Mouse (Mus musculus) myocyte (in vitro differentiated cells): ENCODE data around the gene Cfap206. TPM values are rescaled to one million over a fixed set of nuclear protein-coding genes. Genes with fewer than 3 reads are reported as not detected.
A peak's percentile ranks its signal among the peaks of the same experiment; 100 is the strongest.

Source experiments
- H3K27me3 ChIP-seq: one replicate; pipeline ENCODE4 v1.6.1; 2011; ENCODE audit not compliant: control insufficient read depth, insufficient read depth, insufficient read length
- H3K36me3 ChIP-seq: one replicate; pipeline ENCODE4 v1.6.1; 2011; ENCODE audit not compliant: control insufficient read depth, insufficient read depth
- H3K4me2 ChIP-seq: one replicate; pipeline ENCODE4 v1.6.1; 2011; ENCODE audit warnings: low read depth, control low read depth
- H3K4me3 ChIP-seq: one replicate; pipeline ENCODE4 v1.5.1; 2011; ENCODE audit warnings: mild to moderate bottlenecking, control low read depth, moderate library complexity
- H3K79me2 ChIP-seq: one replicate; pipeline ENCODE4 v1.6.1; 2011; ENCODE audit not compliant: control insufficient read depth, insufficient read depth
- H3ac ChIP-seq: one replicate; pipeline ENCODE4 v1.6.1; 2011; ENCODE audit not compliant: control insufficient read depth, insufficient read length
- CEBPB ChIP-seq: IDR thresholded peaks from 2 replicates; pipeline ENCODE4 v1.6.1; 2011; ENCODE audit warnings: mild to moderate bottlenecking, moderate library complexity; ENCODE audit not compliant: poor library complexity, insufficient read depth, severe bottlenecking
- E2F4 ChIP-seq: IDR thresholded peaks from one replicate; pipeline ENCODE4 v1.6.1; 2011; ENCODE audit warnings: mild to moderate bottlenecking, control low read depth, moderate library complexity; ENCODE audit not compliant: insufficient read depth
- MAX ChIP-seq: IDR thresholded peaks from one replicate; pipeline ENCODE4 v1.6.1; 2011; ENCODE audit warnings: low read depth, mild to moderate bottlenecking, control low read depth
- MYOD1 ChIP-seq, 3 experiments: IDR thresholded peaks; one replicate each; pipeline ENCODE4 v1.6.1; 2011; ENCODE audit warnings: control low read depth in 2 of 3, low read depth in 2 of 3, mild to moderate bottlenecking in 2 of 3, moderate library complexity in 1 of 3; ENCODE audit not compliant: insufficient read length in 2 of 3, control insufficient read depth in 1 of 3
- MYOG ChIP-seq, 3 experiments: IDR thresholded peaks; one replicate each; pipeline ENCODE4 v1.6.1; 2011; ENCODE audit warnings: control low read depth in 2 of 3, low read depth in 2 of 3, mild to moderate bottlenecking in 2 of 3; ENCODE audit not compliant: insufficient read length in 2 of 3, control insufficient read depth in 1 of 3, insufficient read depth in 1 of 3
- POLR2A ChIP-seq: IDR thresholded peaks from one replicate; pipeline ENCODE4 v1.6.1; 2011; ENCODE audit warnings: low read depth, mild to moderate bottlenecking, control low read depth, moderate library complexity; ENCODE audit not compliant: insufficient read length
- POLR2AphosphoS2 ChIP-seq: IDR thresholded peaks from one replicate; pipeline ENCODE4 v1.6.1; 2011; ENCODE audit warnings: low read depth, control low read depth; ENCODE audit not compliant: insufficient read length
- REST ChIP-seq: IDR thresholded peaks from one replicate; pipeline ENCODE4 v1.6.1; 2011; ENCODE audit warnings: mild to moderate bottlenecking, control low read depth, moderate library complexity; ENCODE audit not compliant: insufficient read depth, insufficient read length
- SRF ChIP-seq: IDR thresholded peaks from one replicate; pipeline ENCODE4 v1.6.1; 2011; ENCODE audit warnings: low read depth; ENCODE audit not compliant: control insufficient read depth, insufficient read length
- TCF12 ChIP-seq: IDR thresholded peaks from one replicate; pipeline ENCODE4 v1.6.1; 2011; ENCODE audit warnings: mild to moderate bottlenecking, control low read depth; ENCODE audit not compliant: poor library complexity, insufficient read depth, severe bottlenecking
- TCF3 ChIP-seq: IDR thresholded peaks from one replicate; pipeline ENCODE4 v1.6.1; 2011; ENCODE audit warnings: low read depth, control low read depth; ENCODE audit not compliant: insufficient read length
- USF1 ChIP-seq: IDR thresholded peaks from one replicate; pipeline ENCODE4 v1.6.1; 2011; ENCODE audit warnings: low read depth, mild to moderate bottlenecking, control low read depth, moderate library complexity
- polyA plus RNA-seq: library from polyadenylated mRNA; unstranded; fragments of >200 nt; fragmentation: generic; extraction: Trizol; gene quantifications from one replicate; pipeline ENCODE4 v1.2.1, GENCODE M21; 2012; ENCODE audit warnings: missing spikeins

Cfap206 gene
- polyA plus RNA-seq, 1 experiment, result 0.05 TPM

DNA sequence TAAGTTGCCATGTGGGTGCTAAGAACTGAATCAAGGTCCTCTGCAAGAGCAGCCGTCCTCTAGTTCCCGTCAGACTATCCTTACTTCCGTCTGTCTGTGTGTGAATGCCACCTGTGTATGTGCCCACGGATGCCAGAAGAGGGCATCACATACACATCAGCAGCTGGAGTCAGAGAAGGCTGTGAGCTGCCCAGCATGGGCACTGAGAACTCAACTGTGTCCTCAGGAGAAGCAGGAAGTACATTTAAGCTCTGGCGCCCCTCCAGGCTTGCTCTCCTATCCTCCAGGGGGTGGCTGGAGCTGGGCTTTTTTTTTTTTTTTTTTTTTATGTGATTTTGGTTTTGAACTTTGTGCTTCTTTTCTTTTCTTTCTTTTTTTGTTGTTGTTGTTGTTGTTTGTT lies 49.5 kb downstream of the Cfap206 start:
- Histone ChIP-seq H3K27me3 (no peaks in the 10 kb centered on the region), H3K36me3 (peaks cover 8% of the 10 kb centered on the region), H3K4me2 (no peak overlapping the region), H3K79me2 (peaks cover 1% of the 10 kb centered on the region), H3K4me3 (no peak overlapping the region), H3ac (no peak overlapping the region)
- TF ChIP-seq MYOD1 (IDR thresholded peaks at IDR 0.05; ENCODE audit: control insufficient read depth in 1 of 3, insufficient read length in 2 of 3, low read depth in 2 of 3) (no peak), TCF3 (no peak), CEBPB (no peak), REST (no peak), SRF (no peak)

GRCm38 (mm10) chr4:34673721-34674120 lies 56.3 kb downstream of the Cfap206 start:
- H3K79me2 ChIP-seq, result no peaks in the 10 kb centered on the region
- H3K36me3 ChIP-seq, result peaks cover 19% of the 10 kb centered on the region
- no peaks in the 10 kb centered on the region for H3K27me3 ChIP-seq
- H3ac ChIP-seq, result no peak overlapping the region
- no peak overlapping the region for H3K4me3 ChIP-seq
- no peak overlapping the region for H3K4me2 ChIP-seq
- TF ChIP-seq SRF (no peak), CEBPB (no peak), MAX (no peak), POLR2A (no peak), POLR2AphosphoS2 (no peak), E2F4 (no peak), MYOG (IDR thresholded peaks at IDR 0.05; ENCODE audit: control insufficient read depth in 1 of 3, insufficient read depth in 1 of 3, insufficient read length in 2 of 3, low read depth in 2 of 3) (no peak)

GRCm38 (mm10) chr4:34667923-34668322 lies 62.1 kb downstream of the Cfap206 start:
- Histone ChIP-seq H3K36me3 (peaks cover 38% of the 10 kb centered on the region), H3K4me3 (no peak overlapping the region), H3K4me2 (no peak overlapping the region), H3K79me2 (no peaks in the 10 kb centered on the region), H3ac (no peak overlapping the region), H3K27me3 (no peaks in the 10 kb centered on the region)
- TF ChIP-seq CEBPB (no peak), POLR2A (no peak), E2F4 (no peak), POLR2AphosphoS2 (no peak), SRF (no peak), TCF3 (no peak), TCF12 (no peak), REST (no peak), MYOD1 (IDR thresholded peaks at IDR 0.05; ENCODE audit: control insufficient read depth in 1 of 3, insufficient read length in 2 of 3, low read depth in 2 of 3) (no peak), USF1 (no peak), MAX (no peak), MYOG (IDR thresholded peaks at IDR 0.05; ENCODE audit: control insufficient read depth in 1 of 3, insufficient read depth in 1 of 3, insufficient read length in 2 of 3, low read depth in 2 of 3) (no peak)

- no peak overlapping the region for H3ac ChIP-seq
Observed at GRCm38 (mm10) chr4:34661927-34662326, 68.1 kb downstream of the Cfap206 start.

DNA sequence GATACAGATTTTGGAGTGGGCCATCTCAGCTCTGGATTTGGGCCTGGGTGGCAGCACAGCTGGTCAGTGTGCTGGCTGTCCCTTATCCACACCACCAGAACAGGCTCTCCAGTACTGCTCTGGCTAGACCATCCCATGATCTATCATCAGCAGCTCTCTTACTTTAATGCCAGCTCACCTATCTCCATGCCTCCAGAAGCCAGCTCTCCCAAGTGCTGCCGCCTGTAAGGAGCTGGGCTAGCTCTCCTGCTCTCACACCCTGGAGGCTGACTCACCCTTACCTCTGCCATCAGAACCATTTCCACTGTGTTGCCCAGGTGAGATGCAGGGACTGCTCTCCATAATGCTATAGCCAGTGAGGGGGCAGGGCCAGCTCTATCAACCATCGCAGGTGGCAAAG lies 68.5 kb downstream of the Cfap206 start:
- no peak overlapping the region for H3ac ChIP-seq
- H3K4me3 ChIP-seq, result no peak overlapping the region
- H3K79me2 ChIP-seq, result no peaks in the 10 kb centered on the region
- no peak overlapping the region for H3K4me2 ChIP-seq
- H3K27me3 ChIP-seq, result no peaks in the 10 kb centered on the region
- TF ChIP-seq TCF12 (no peak), MYOG (IDR thresholded peaks at IDR 0.05; ENCODE audit: control insufficient read depth in 1 of 3, insufficient read depth in 1 of 3, insufficient read length in 2 of 3, low read depth in 2 of 3) (no peak), CEBPB (no peak), POLR2A (no peak), TCF3 (no peak), MYOD1 (IDR thresholded peaks at IDR 0.05; ENCODE audit: control insufficient read depth in 1 of 3, insufficient read length in 2 of 3, low read depth in 2 of 3) (no peak), E2F4 (no peak), REST (no peak), POLR2AphosphoS2 (no peak), MAX (no peak), USF1 (no peak)
- peaks cover 36% of the 10 kb centered on the region for H3K36me3 ChIP-seq

More at GRCm38 (mm10) chr4:34661927-34662326, 68.1 kb downstream of the Cfap206 start:
- H3K36me3 ChIP-seq, result peaks cover 39% of the 10 kb centered on the region
- no peaks in the 10 kb centered on the region for H3K79me2 ChIP-seq
- H3K4me3 ChIP-seq, result no peak overlapping the region
- no peak overlapping the region for H3K4me2 ChIP-seq
- no peaks in the 10 kb centered on the region for H3K27me3 ChIP-seq
- TF ChIP-seq MYOG (IDR thresholded peaks at IDR 0.05; ENCODE audit: control insufficient read depth in 1 of 3, insufficient read depth in 1 of 3, insufficient read length in 2 of 3, low read depth in 2 of 3) (peak in 2 of 3 experiments; percentile 29 to 39), POLR2A (no peak), POLR2AphosphoS2 (peak; percentile 22)
